Mouse (Mus musculus): Measurements from ENCODE around the gene Dnah8.
A peak's percentile ranks its signal among the peaks of the same experiment; 100 is the strongest.

Gene Dnah8

DNA sequence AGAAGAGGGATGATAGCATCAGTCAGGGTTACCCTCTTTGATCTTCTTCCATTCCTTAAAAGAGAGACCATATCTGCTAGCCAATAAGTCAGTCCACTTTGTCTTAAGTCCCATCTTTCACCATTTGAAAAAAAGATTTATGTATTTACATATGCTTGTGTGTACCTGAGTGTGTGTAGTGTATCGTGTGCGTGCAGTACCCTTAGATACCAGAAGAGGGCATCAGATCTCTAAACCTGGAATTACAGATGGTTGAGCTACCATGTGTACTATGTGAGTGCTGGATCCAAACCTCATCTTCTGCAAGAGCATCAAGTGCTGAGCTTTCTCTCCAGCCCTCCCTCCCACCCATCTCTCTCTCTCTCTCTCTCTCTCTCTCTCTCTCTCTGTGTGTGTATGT lies 207.0 kb downstream of the Dnah8 start:
- no peak for DNase-seq

GRCm38 (mm10) chr17:30835419-30835818 lies 211.3 kb downstream of the Dnah8 start:
- DNase-seq = no peak

- DNase-seq = no peak
Observed at GRCm38 (mm10) chr17:30837031-30837430, 212.9 kb downstream of the Dnah8 start.

GRCm38 (mm10) chr17:30840046-30840445 lies 215.9 kb downstream of the Dnah8 start:
- no peak for DNase-seq

GRCm38 (mm10) chr17:30842312-30842711 lies 218.2 kb downstream of the Dnah8 start:
- no peak for DNase-seq

DNA sequence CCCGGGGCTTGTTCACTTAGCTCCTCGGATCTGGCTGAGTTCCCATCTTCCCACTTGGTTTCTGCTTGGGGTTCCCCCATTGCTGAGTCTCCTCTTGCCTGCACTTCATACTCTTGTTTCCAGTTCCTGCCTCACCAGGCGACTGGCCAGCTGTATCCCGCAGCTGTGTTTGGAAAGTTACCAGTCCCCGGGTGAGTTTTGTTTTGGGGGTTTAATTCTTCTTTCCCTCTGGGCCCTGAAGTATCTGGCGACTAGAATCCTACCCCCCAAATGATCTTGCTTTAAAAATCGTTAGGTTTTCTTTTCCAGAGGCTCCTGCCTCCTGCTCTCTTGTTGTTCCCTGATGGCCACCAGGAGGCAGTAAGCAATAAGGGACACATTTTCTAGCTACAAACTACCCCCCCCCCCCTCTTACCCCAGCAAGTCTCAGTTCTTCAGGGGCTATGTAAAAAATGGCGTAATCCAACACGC lies 220.2 kb downstream of the Dnah8 start:
- peak; percentile 45 for DNase-seq

GRCm38 (mm10) chr17:30847498-30847897 lies 223.3 kb downstream of the Dnah8 start:
- no peak for DNase-seq

DNA sequence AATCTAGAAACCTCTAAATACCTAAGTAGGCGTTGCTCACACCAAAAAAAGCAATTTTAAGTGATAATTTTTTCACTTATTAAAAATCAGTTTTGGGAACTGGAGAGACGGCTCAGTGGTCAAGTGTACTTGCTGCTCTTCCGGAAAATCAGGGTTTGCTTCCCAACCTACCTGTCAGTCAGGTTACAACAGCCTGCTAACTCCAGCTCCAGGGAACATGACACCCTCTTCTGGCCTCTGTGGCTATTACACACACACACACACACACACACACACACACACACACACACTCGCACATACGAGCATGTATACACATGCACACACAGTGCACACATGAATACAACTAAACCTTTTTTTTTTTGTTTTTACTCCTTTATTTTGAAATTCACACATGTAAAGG lies 223.9 kb downstream of the Dnah8 start:
- no peak for DNase-seq

GRCm38 (mm10) chr17:30848804-30849203 lies 224.7 kb downstream of the Dnah8 start:
- no peak for DNase-seq

- DNase-seq = no peak
Observed at GRCm38 (mm10) chr17:30849813-30850212, 225.7 kb downstream of the Dnah8 start.

GRCm38 (mm10) chr17:30852345-30852744 lies 228.2 kb downstream of the Dnah8 start:
- no peak for DNase-seq

- no peak for DNase-seq
Observed at GRCm38 (mm10) chr17:30857347-30857746, 233.2 kb downstream of the Dnah8 start.

- DNase-seq = no peak
Observed at GRCm38 (mm10) chr17:30858586-30859259, 234.6 kb downstream of the Dnah8 start.

DNA sequence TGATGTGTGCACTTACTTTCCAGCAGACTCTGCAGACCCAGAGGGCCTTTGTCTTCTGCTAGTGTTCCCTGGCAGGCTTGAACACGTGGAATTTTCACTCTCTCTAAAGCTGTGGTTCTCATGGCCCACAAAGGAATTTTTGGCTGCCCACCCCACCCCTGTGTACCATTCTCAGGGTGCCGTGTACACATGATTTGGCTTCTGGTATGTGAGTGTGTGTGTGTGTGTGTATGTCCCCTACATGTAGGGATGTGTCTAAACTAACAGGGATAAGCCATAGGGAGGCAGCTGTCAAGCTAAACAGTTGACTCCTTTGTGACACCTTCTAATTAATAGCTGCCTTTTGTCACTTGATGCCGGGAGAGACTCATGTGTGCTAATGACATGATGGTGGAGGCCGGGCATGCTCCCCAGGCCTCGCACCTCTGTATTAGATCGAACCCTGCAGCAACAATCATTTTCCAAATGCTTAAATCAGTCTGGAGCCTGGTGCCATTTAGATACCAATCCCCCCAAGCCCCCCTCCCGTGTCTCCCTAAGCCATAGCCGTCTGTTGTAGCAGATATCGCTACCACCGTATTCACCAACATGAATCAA lies 235.9 kb downstream of the Dnah8 start:
- DNase-seq = no peak

- DNase-seq = no peak
Observed at GRCm38 (mm10) chr17:30860606-30861005, 236.5 kb downstream of the Dnah8 start.

DNA sequence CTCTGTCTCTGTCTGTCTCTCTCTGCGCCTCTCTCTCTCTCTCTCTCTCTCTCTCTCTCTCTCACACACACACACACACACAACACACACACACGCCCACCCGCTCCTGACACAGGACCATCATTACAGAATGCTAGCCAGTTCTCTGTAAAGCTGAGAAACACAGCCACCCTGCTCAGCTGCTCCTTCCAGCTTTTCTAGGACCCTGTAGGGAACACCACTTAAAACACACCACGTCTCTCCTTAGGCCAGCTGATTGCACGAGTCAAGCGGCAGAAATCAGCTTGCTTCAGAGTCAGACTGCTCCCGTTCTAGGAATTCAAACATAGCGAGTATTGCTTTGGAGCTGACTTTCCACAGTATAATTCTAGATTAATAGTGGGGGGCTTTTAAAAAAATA lies 242.1 kb downstream of the Dnah8 start:
- DNase-seq = no peak

GRCm38 (mm10) chr17:30866966-30867365 lies 242.8 kb downstream of the Dnah8 start:
- DNase-seq = peak; percentile 39

- no peak for DNase-seq
Observed at GRCm38 (mm10) chr17:30871040-30871439, 246.9 kb downstream of the Dnah8 start.

- peak; percentile 21 for DNase-seq
Observed at GRCm38 (mm10) chr17:30874276-30874675, 250.1 kb downstream of the Dnah8 start.

DNA sequence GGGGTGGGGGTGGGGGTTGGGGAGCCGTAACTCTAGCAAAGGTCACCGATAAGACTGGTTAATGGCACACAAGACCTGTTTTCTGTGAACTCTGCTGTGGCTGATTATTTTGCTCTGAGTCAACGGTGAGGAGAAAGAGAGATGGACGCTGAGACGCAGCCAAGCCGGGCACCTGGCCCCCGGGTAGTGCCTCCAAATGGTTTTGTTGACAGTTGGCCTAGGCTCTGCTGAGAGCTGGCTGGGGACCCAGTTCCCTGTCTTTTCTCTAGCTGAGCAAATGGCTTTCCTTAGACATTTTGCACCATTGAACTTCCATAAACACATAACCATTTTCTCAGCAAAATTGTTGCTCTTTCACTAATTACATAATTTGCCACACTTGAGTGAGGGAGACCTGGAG lies 253.3 kb downstream of the Dnah8 start:
- DNase-seq = peak; percentile 94

- DNase-seq = no peak
Observed at GRCm38 (mm10) chr17:30878626-30879025, 254.5 kb downstream of the Dnah8 start.

- DNase-seq = no peak
Observed at GRCm38 (mm10) chr17:30880391-30880790, 256.2 kb downstream of the Dnah8 start.

- no peak for DNase-seq
Observed at GRCm38 (mm10) chr17:30881001-30881400, 256.8 kb downstream of the Dnah8 start.

GRCm38 (mm10) chr17:30882206-30882605 lies 258.1 kb downstream of the Dnah8 start:
- no peak for DNase-seq

DNA sequence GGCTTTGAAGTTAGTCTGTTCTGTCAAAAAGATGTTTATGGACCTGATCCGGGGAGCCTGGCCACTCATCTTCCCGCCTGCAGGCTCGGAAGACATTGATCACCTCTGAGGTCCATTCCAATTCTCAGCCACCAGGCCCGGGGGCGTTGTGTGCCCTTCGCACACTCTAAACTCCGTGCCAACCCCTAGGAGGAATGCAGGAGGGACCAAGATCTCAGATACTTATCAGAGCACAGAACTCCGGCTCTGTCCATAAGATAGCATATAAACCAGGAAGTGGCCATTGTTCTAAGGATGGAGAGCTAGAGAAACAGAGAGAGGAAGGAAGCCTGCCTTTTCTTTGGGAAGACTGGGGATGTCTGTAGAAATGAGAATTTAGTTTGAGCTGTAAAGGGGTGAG lies 259.4 kb downstream of the Dnah8 start:
- DNase-seq = no peak
